Mouse (Mus musculus) spleen, adult 2 months (tissue): ENCODE data around the gene Tbcd. TPM values are rescaled to one million over a fixed set of nuclear protein-coding genes. Genes with fewer than 3 reads are reported as not detected.

Experiments
- DNase-seq, 2 experiments: peaks; one replicate each; pipeline versions ENCODE4 v3.0.0 to v3.0.0-alpha.2; 2012 to 2021; ENCODE audit warnings: low spot score in 2 of 2, low read depth in 1 of 2
- H3K27ac ChIP-seq: fragments of 200-500 bp; 2 replicates; pipeline ENCODE4 v1.5.1; 2012; ENCODE audit warnings: low read length, inconsistent platforms; ENCODE audit not compliant: insufficient read depth
- H3K27me3 ChIP-seq: fragments of 200-500 bp; 2 replicates; pipeline ENCODE4 v1.6.1; 2012; ENCODE audit warnings: mild to moderate bottlenecking, moderate library complexity, low read length, inconsistent platforms; ENCODE audit not compliant: control insufficient read depth, insufficient read depth
- H3K36me3 ChIP-seq: fragments of 200-500 bp; 2 replicates; pipeline ENCODE4 v1.6.1; 2012; ENCODE audit warnings: mild to moderate bottlenecking, low read length, inconsistent platforms; ENCODE audit not compliant: control insufficient read depth, insufficient read depth
- H3K4me1 ChIP-seq: fragments of 200-500 bp; 2 replicates; pipeline ENCODE4 v1.6.1; 2011; ENCODE audit warnings: inconsistent platforms; ENCODE audit not compliant: control insufficient read depth, insufficient read depth, insufficient read length
- H3K4me3 ChIP-seq: fragments of 200-500 bp; 2 replicates; pipeline ENCODE4 v1.5.1; 2011; ENCODE audit warnings: mild to moderate bottlenecking, inconsistent platforms; ENCODE audit not compliant: insufficient read depth, insufficient read length; ENCODE audit errors: extremely low read depth
- CTCF ChIP-seq: fragments of 200-500 bp; IDR thresholded peaks from 2 replicates; pipeline ENCODE4 v1.5.1; 2011; ENCODE audit warnings: mild to moderate bottlenecking, inconsistent platforms; ENCODE audit not compliant: insufficient read depth, insufficient read length, insufficient replicate concordance; ENCODE audit errors: extremely low read depth
- POLR2A ChIP-seq: fragments of 200-500 bp; IDR thresholded peaks from 2 replicates; pipeline ENCODE4 v1.6.1; 2011; ENCODE audit warnings: low read depth, low read length, inconsistent platforms
- WGBS: fragments of 180-500 bp; shearing (Covaris S2); methylation state at CpG from one replicate; pipeline ENCODE4 v1.1.7; 2018; 5-methylcytosine and 5-hydroxymethylcytosine counted together
- polyA plus RNA-seq: library from polyadenylated mRNA; depleted of rRNA; stranded (reverse); fragments of >200 nt; gene quantifications from 2 replicates; pipeline ENCODE4 v1.2.3, GENCODE M21; 2012

Gene Tbcd
- polyA plus RNA-seq, 1 experiment = 38.0 TPM

- Histone ChIP-seq H3K27me3 (no peaks in the 10 kb centered on the region), H3K4me1 (no peaks in the 10 kb centered on the region), H3K27ac (no peak overlapping the region), H3K36me3 (no peaks in the 10 kb centered on the region), H3K4me3 (no peak overlapping the region)
- no peak for DNase-seq
- WGBS = 84% methylated on average over 4 of the region's 4 CpGs
- no peak for TF ChIP-seq POLR2A
- no peak for TF ChIP-seq CTCF
Measured at GRCm38 (mm10) chr11:121441653-121442052, 10.1 kb upstream of the Tbcd start.

GRCm38 (mm10) chr11:121442076-121442475, 9.7 kb upstream of the Tbcd start:
- H3K36me3 ChIP-seq = no peaks in the 10 kb centered on the region
- no peak overlapping the region for H3K4me3 ChIP-seq
- no peak overlapping the region for H3K27ac ChIP-seq
- no peak for TF ChIP-seq CTCF
- H3K4me1 ChIP-seq = no peaks in the 10 kb centered on the region
- no peaks in the 10 kb centered on the region for H3K27me3 ChIP-seq
- DNase-seq = no peak
- 69% methylated on average over 2 of the region's 2 CpGs for WGBS

GRCm38 (mm10) chr11:121451216-121451726, 478 bp upstream of the Tbcd start:
- no peaks in the 10 kb centered on the region for H3K27me3 ChIP-seq
- TF ChIP-seq CTCF = no peak
- TF ChIP-seq POLR2A = no peak
- H3K4me3 ChIP-seq = peak overlapping the region; percentile 93
- no peaks in the 10 kb centered on the region; the same call in 1 of the 2 replicates for H3K4me1 ChIP-seq
- H3K36me3 ChIP-seq = peaks cover 3% of the 10 kb centered on the region
- 42% methylated on average over 9 of the region's 9 CpGs for WGBS
- DNase-seq = no peak
- H3K27ac ChIP-seq = no peak overlapping the region

GRCm38 (mm10) chr11:121457874-121458273, 6.1 kb downstream of the Tbcd start:
- no peak for DNase-seq
- no peak overlapping the region for H3K27ac ChIP-seq
- H3K4me3 ChIP-seq = no peak overlapping the region
- TF ChIP-seq POLR2A (no peak), CTCF (no peak)
- H3K36me3 ChIP-seq = peaks cover 22% of the 10 kb centered on the region
- no peaks in the 10 kb centered on the region for H3K4me1 ChIP-seq
- whole genome bisulfite sequencing = 96% methylated on average over 3 of the region's 3 CpGs
- H3K27me3 ChIP-seq = no peaks in the 10 kb centered on the region

GRCm38 (mm10) chr11:121467408-121467807, 15.7 kb downstream of the Tbcd start:
- WGBS = 97% methylated on average over 6 of the region's 6 CpGs
- Histone ChIP-seq H3K27me3 (no peaks in the 10 kb centered on the region), H3K4me3 (no peak overlapping the region), H3K4me1 (no peaks in the 10 kb centered on the region), H3K36me3 (peaks cover 14% of the 10 kb centered on the region), H3K27ac (no peak overlapping the region)
- DNase-seq = no peak
- TF ChIP-seq CTCF (no peak), POLR2A (no peak)

- Histone ChIP-seq H3K27me3 (no peaks in the 10 kb centered on the region), H3K4me3 (no peak overlapping the region), H3K27ac (no peak overlapping the region), H3K36me3 (peaks cover 5% of the 10 kb centered on the region), H3K4me1 (no peaks in the 10 kb centered on the region)
- TF ChIP-seq CTCF = no peak
- no peak for TF ChIP-seq POLR2A
- WGBS = 55% methylated on average over 3 of the region's 3 CpGs
- DNase-seq = no peak
Measured at GRCm38 (mm10) chr11:121474831-121475230, 23.1 kb downstream of the Tbcd start.

GRCm38 (mm10) chr11:121475699-121476415, 24.1 kb downstream of the Tbcd start:
- TF ChIP-seq CTCF (peak; percentile 92; the same call in 1 of the 2 replicates), POLR2A (no peak)
- Histone ChIP-seq H3K27ac (no peak overlapping the region), H3K36me3 (peaks cover 5% of the 10 kb centered on the region), H3K4me3 (no peak overlapping the region), H3K27me3 (no peaks in the 10 kb centered on the region), H3K4me1 (no peaks in the 10 kb centered on the region)
- 27% methylated on average over 9 of the region's 9 CpGs for WGBS
- peak; percentile 41 to 58 for DNase-seq
